Comparison of ENCODE assay signal across 24 mouse cellular contexts in genomic region chr3:123351519-123351918, GRCm38 (mm10).
"Had no signal": no experiment of that assay in that cellular context is flagged by ENCODE, and none has a peak within 500 bp of the region (broad histone marks: within the 10 kb centered on the region; RNA-seq: fewer than 3 reads in every experiment).

No protein-coding gene starts in this region.

- ATAC-seq: liver, embryonic 12.5 days; midbrain, embryonic 13.5 days; midbrain, embryonic 16.5 days had no signal

- H3K4me2 ChIP-seq: limb, embryonic 13.5 days; liver, embryonic 12.5 days; liver, embryonic 15.5 days; lung, embryonic 15.5 days; midbrain, embryonic 13.5 days; neural tube, embryonic 13.5 days; stomach, embryonic 15.5 days had no signal

- H3K27me3 ChIP-seq: limb, embryonic 13.5 days; liver, embryonic 12.5 days; liver, embryonic 15.5 days; lung, embryonic 15.5 days; megakaryocyte, embryonic 14.5 days; midbrain, embryonic 13.5 days; neural tube, embryonic 13.5 days; stomach, embryonic 15.5 days had no signal

- H3K27ac ChIP-seq: kidney, postnatal 0 days; layer of hippocampus, adult 2 months; limb, embryonic 10.5 days; limb, embryonic 13.5 days; liver, embryonic 12.5 days; liver, embryonic 15.5 days; lung, embryonic 15.5 days; midbrain, embryonic 10.5 days; midbrain, embryonic 13.5 days; neural tube, embryonic 13.5 days; stomach, embryonic 15.5 days had no signal

- H3K9ac ChIP-seq: limb, embryonic 13.5 days; liver, embryonic 12.5 days; liver, embryonic 15.5 days; lung, embryonic 15.5 days; midbrain, embryonic 13.5 days; neural tube, embryonic 13.5 days; stomach, embryonic 15.5 days had no signal

- H3K4me3 ChIP-seq: layer of hippocampus, adult 2 months; limb, embryonic 10.5 days; limb, embryonic 13.5 days; liver, embryonic 12.5 days; liver, embryonic 15.5 days; lung, embryonic 15.5 days; megakaryocyte, embryonic 14.5 days; midbrain, embryonic 10.5 days; midbrain, embryonic 13.5 days; myocyte; neural tube, embryonic 13.5 days; stomach, embryonic 15.5 days had no signal

- H3K4me1 ChIP-seq: limb, embryonic 10.5 days; limb, embryonic 13.5 days; liver, embryonic 12.5 days; liver, embryonic 15.5 days; lung, embryonic 15.5 days; midbrain, embryonic 10.5 days; midbrain, embryonic 13.5 days; neural tube, embryonic 13.5 days; stomach, embryonic 15.5 days had no signal

- DNase-seq: kidney, postnatal 25 days; layer of hippocampus, adult 9-11 months; liver; lung, adult 18-20 months; lung, postnatal 10 days; lung, postnatal 36 days; retina, postnatal 1 day; right cerebral cortex, postnatal 25 days; spleen, adult 18-20 months; thymus, postnatal 25 days had no signal

- H3K36me3 ChIP-seq: limb, embryonic 10.5 days; midbrain, embryonic 10.5 days; midbrain, embryonic 13.5 days; neural tube, embryonic 13.5 days had no signal

- H3K9me3 ChIP-seq: limb, embryonic 10.5 days; limb, embryonic 13.5 days; liver, embryonic 12.5 days; liver, embryonic 15.5 days; lung, embryonic 15.5 days; megakaryocyte, embryonic 14.5 days; midbrain, embryonic 10.5 days; midbrain, embryonic 13.5 days; neural tube, embryonic 13.5 days; stomach, embryonic 15.5 days had no signal
